In the genomic region with DNA sequence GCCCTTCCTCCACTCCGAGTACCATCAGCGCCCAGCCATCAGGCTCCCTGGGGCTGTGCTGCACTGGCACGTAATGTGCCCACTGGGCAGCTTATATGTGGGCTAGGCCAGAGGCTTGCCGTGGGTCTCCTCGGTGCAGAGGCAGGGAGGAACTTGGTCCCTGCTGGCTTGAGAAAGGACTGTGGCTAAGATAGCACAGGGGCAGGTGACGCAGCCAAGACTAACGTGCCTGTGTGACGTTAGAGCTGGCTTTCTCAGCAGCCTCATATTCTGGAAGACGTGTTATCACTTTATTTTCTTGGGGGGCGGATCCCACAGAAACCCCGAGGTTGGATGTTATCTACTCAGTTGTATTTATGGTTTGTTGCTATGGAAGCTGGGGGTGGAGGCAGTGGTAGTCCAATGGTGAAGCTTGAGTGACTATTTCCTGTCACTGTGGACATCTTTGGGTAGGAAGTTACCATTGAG, we compare ENCODE assay signal across 8 mouse cellular contexts. TPM values are rescaled to one million over a fixed set of nuclear protein-coding genes. Genes with fewer than 3 reads are reported as not detected.
DNase-seq lines count a peak whose midpoint lies in the region; ATAC-seq lines count a peak whose summit lies in the region.

No protein-coding gene starts in this region.

- peaks cover 12% of the 10 kb centered on the region; the same call in 1 of the 2 replicates for H3K9me3 ChIP-seq in midbrain, embryonic 10.5 days (replicated peaks)
- no peaks in the 10 kb centered on the region for H3K9me3 ChIP-seq in midbrain, embryonic 15.5 days
- H3K9me3 ChIP-seq in liver, embryonic 13.5 days (replicated peaks): 0 out of 2 replicates have a peak, but pooled peaks cover 3% of the 10 kb centered on the region

- 0 out of 2 replicates have a peak overlapping the region, but pooled peaks have one; percentile 6 for H3K27ac ChIP-seq in midbrain, embryonic 10.5 days (replicated peaks)
- no peak overlapping the region for H3K27ac ChIP-seq in midbrain, embryonic 15.5 days
- H3K27ac ChIP-seq in liver, embryonic 13.5 days: peak overlapping the region; percentile 58

- H3K27me3 ChIP-seq in midbrain, embryonic 10.5 days (ENCODE audit: low read depth, poor library complexity, severe bottlenecking): no peaks in the 10 kb centered on the region
- H3K27me3 ChIP-seq in midbrain, embryonic 15.5 days (replicated peaks): no peaks in the 10 kb centered on the region
- H3K27me3 ChIP-seq in liver, embryonic 13.5 days: no peaks in the 10 kb centered on the region

- ATAC-seq in midbrain, embryonic 15.5 days (replicated peaks): no peak
- peak; percentile 63 for ATAC-seq in liver, embryonic 13.5 days (ENCODE audit: low read depth)

- H3K4me3 ChIP-seq in midbrain, embryonic 10.5 days: no peak overlapping the region
- H3K4me3 ChIP-seq in midbrain, embryonic 15.5 days: no peak overlapping the region
- H3K4me3 ChIP-seq in liver, embryonic 13.5 days (replicated peaks): no peak overlapping the region

- H3K4me1 ChIP-seq in midbrain, embryonic 10.5 days: no peaks in the 10 kb centered on the region
- H3K4me1 ChIP-seq in midbrain, embryonic 15.5 days: no peaks in the 10 kb centered on the region
- peaks cover 45% of the 10 kb centered on the region for H3K4me1 ChIP-seq in liver, embryonic 13.5 days (replicated peaks)

- WGBS in midbrain, embryonic 10.5 days: 89% methylated on average over 11 of the region's 11 CpGs
- 88% methylated on average over 11 of the region's 11 CpGs for WGBS in midbrain, embryonic 15.5 days
- 31% methylated on average over 11 of the region's 11 CpGs for WGBS in liver, embryonic 13.5 days (ENCODE audit: insufficient replicate concordance)

- no peak overlapping the region for H3K9ac ChIP-seq in midbrain, embryonic 15.5 days
- no peak overlapping the region for H3K9ac ChIP-seq in liver, embryonic 13.5 days

- H3K36me3 ChIP-seq in midbrain, embryonic 10.5 days: peaks cover 87% of the 10 kb centered on the region
- H3K36me3 ChIP-seq in midbrain, embryonic 15.5 days (replicated peaks): peaks cover 22% of the 10 kb centered on the region; the same call in 1 of the 2 replicates
- H3K36me3 ChIP-seq in liver, embryonic 13.5 days: peaks cover 34% of the 10 kb centered on the region

- no peak overlapping the region for H3K4me2 ChIP-seq in midbrain, embryonic 15.5 days
- H3K4me2 ChIP-seq in liver, embryonic 13.5 days: no peak overlapping the region

- DNase-seq in heart, adult 11 months: peak; percentile 97
- DNase-seq in heart, postnatal 36 days: no peak
- DNase-seq in midbrain, embryonic 10.5 days (ENCODE audit: low spot score): no peak
- DNase-seq in liver, embryonic 13.5 days: no peak
- DNase-seq in right cerebral cortex, adult 18-20 months: no peak
- no peak for DNase-seq in spleen, postnatal 4 days (ENCODE audit: low spot score in 2 of 2)
- DNase-seq in right cerebral cortex, postnatal 4 days: no peak

- intact Hi-C loops in heart, postnatal 36 days (cut with DNase I): no loop called here

RNA-seq across cellular contexts. Expression of a gene that starts 8.8 kb away (rescaled TPM):
- total RNA-seq in heart, postnatal 36 days (2021): 100 to 1,000 TPM in 1 of 2 experiments, 10 to 100 TPM in 1; 49.6 to 105 TPM
- polyA plus RNA-seq in midbrain, embryonic 10.5 days (2016; fragmentation: Nextera tagmentation; extraction: Ambion mirVana): 21.7 and 28.8 TPM in 2 replicates
- 42.5 and 42.8 TPM in 2 replicates for polyA plus RNA-seq in midbrain, embryonic 15.5 days (2015; fragmentation: Nextera tagmentation; extraction: Ambion mirVana)
- polyA plus RNA-seq in liver, embryonic 13.5 days (2015; fragmentation: Nextera tagmentation; extraction: Ambion mirVana): 22.2 and 27.8 TPM in 2 replicates

RNA-seq across cellular contexts. Expression of a gene that starts 9.4 kb away (rescaled TPM):
- 10 to 100 TPM; 47.5 to 56.2 TPM for total RNA-seq in heart, postnatal 36 days (2021)
- polyA plus RNA-seq in midbrain, embryonic 10.5 days (2016; fragmentation: Nextera tagmentation; extraction: Ambion mirVana): 104 and 113 TPM in 2 replicates
- polyA plus RNA-seq in midbrain, embryonic 15.5 days (2015; fragmentation: Nextera tagmentation; extraction: Ambion mirVana): 100 and 109 TPM in 2 replicates
- polyA plus RNA-seq in liver, embryonic 13.5 days (2015; fragmentation: Nextera tagmentation; extraction: Ambion mirVana): 35.2 and 37.0 TPM in 2 replicates
